Mouse (Mus musculus): ENCODE results near the gene Col4a5. TPM values are rescaled to one million over a fixed set of nuclear protein-coding genes. Genes with fewer than 3 reads are reported as not detected.

Gene Col4a5
- total and polyA plus RNA-seq, 2 experiments from 2014 or later, result 4.6 to 26.4 TPM

- no peak for TF ChIP-seq CTCF (IDR thresholded peaks at IDR 0.05; ENCODE audit: low read depth)
- WGBS, result 68% methylated on average over 4 of the region's 4 CpGs
- no peak for DNase-seq
Measured at GRCm38 (mm10) chrX:141494545-141494944, 19.4 kb downstream of the Col4a5 start.

GRCm38 (mm10) chrX:141503125-141503524 lies 27.9 kb downstream of the Col4a5 start:
- H3K9ac ChIP-seq, result no peak overlapping the region
- no peak overlapping the region for H3K27ac ChIP-seq (ENCODE audit: low read depth, low read length)
- H3K27me3 ChIP-seq (ENCODE audit: insufficient read depth, low read length), result no peaks in the 10 kb centered on the region
- WGBS, result 73% methylated on average over 1 of the region's 1 CpGs
- no peak for TF ChIP-seq CTCF (IDR thresholded peaks at IDR 0.05; ENCODE audit: low read depth)
- DNase-seq, result no peak
- no peaks in the 10 kb centered on the region for H3K36me3 ChIP-seq (ENCODE audit: insufficient read depth)
- no peaks in the 10 kb centered on the region for H3K4me1 ChIP-seq (ENCODE audit: insufficient read depth)
- no peak overlapping the region for H3K4me2 ChIP-seq (ENCODE audit: low read depth)
- no peak for ATAC-seq
- no peak overlapping the region for H3K4me3 ChIP-seq (ENCODE audit: low read depth, low read length)
- H3K9me3 ChIP-seq (ENCODE audit: low read length), result no peaks in the 10 kb centered on the region

More at GRCm38 (mm10) chrX:141494545-141494944, 19.4 kb downstream of the Col4a5 start:
- Histone ChIP-seq H3K4me1 (ENCODE audit: insufficient read depth) (no peaks in the 10 kb centered on the region), H3K36me3 (ENCODE audit: insufficient read depth) (no peaks in the 10 kb centered on the region), H3K9me3 (ENCODE audit: low read length) (no peaks in the 10 kb centered on the region), H3K27ac (ENCODE audit: low read depth, low read length) (no peak overlapping the region), H3K27me3 (ENCODE audit: insufficient read depth, low read length) (no peaks in the 10 kb centered on the region), H3K4me3 (ENCODE audit: low read depth, low read length) (no peak overlapping the region), H3K4me2 (ENCODE audit: low read depth) (no peak overlapping the region), H3K9ac (no peak overlapping the region)
- no peak for ATAC-seq

- H3K4me3 ChIP-seq (ENCODE audit: low read depth, low read length), result no peak overlapping the region
- no peak for TF ChIP-seq CTCF (IDR thresholded peaks at IDR 0.05; ENCODE audit: low read depth)
Measured at GRCm38 (mm10) chrX:141533447-141533846, 58.3 kb downstream of the Col4a5 start.

GRCm38 (mm10) chrX:141547471-141547870 lies 72.3 kb downstream of the Col4a5 start:
- DNase-seq, result no peak
- Histone ChIP-seq H3K4me2 (ENCODE audit: low read depth) (no peak overlapping the region), H3K27ac (ENCODE audit: low read depth, low read length) (no peak overlapping the region), H3K9ac (no peak overlapping the region), H3K36me3 (ENCODE audit: insufficient read depth) (no peaks in the 10 kb centered on the region), H3K4me1 (ENCODE audit: insufficient read depth) (no peaks in the 10 kb centered on the region), H3K27me3 (ENCODE audit: insufficient read depth, low read length) (no peaks in the 10 kb centered on the region), H3K4me3 (ENCODE audit: low read depth, low read length) (no peak overlapping the region), H3K9me3 (ENCODE audit: low read length) (no peaks in the 10 kb centered on the region)
- TF ChIP-seq CTCF (IDR thresholded peaks at IDR 0.05; ENCODE audit: low read depth), result no peak
- ATAC-seq, result no peak
- 81% methylated on average over 2 of the region's 2 CpGs for WGBS

More at GRCm38 (mm10) chrX:141533447-141533846, 58.3 kb downstream of the Col4a5 start:
- no peak overlapping the region for H3K9ac ChIP-seq
- DNase-seq (no peak), ATAC-seq (no peak)
- no peaks in the 10 kb centered on the region for H3K27me3 ChIP-seq (ENCODE audit: insufficient read depth, low read length)
- H3K27ac ChIP-seq (ENCODE audit: low read depth, low read length), result no peak overlapping the region
- no peaks in the 10 kb centered on the region for H3K9me3 ChIP-seq (ENCODE audit: low read length)
- no peaks in the 10 kb centered on the region for H3K4me1 ChIP-seq (ENCODE audit: insufficient read depth)
- H3K36me3 ChIP-seq (ENCODE audit: insufficient read depth), result no peaks in the 10 kb centered on the region
- H3K4me2 ChIP-seq (ENCODE audit: low read depth), result no peak overlapping the region

- no peaks in the 10 kb centered on the region for H3K27me3 ChIP-seq (ENCODE audit: insufficient read depth, low read length)
- H3K27ac ChIP-seq (ENCODE audit: low read depth, low read length), result no peak overlapping the region
- H3K36me3 ChIP-seq (ENCODE audit: insufficient read depth), result no peaks in the 10 kb centered on the region
- H3K4me2 ChIP-seq (ENCODE audit: low read depth), result no peak overlapping the region
- H3K4me1 ChIP-seq (ENCODE audit: insufficient read depth), result no peaks in the 10 kb centered on the region
- no peak overlapping the region for H3K4me3 ChIP-seq (ENCODE audit: low read depth, low read length)
- H3K9me3 ChIP-seq (ENCODE audit: low read length), result no peaks in the 10 kb centered on the region
- no peak overlapping the region for H3K9ac ChIP-seq
- DNase-seq, result peak; percentile 30
- WGBS, result 29% methylated on average over 3 of the region's 3 CpGs
- peak; percentile 57 for TF ChIP-seq CTCF (IDR thresholded peaks at IDR 0.05; ENCODE audit: low read depth)
- no peak for ATAC-seq
Measured at GRCm38 (mm10) chrX:141590242-141590641, 115.1 kb downstream of the Col4a5 start.

GRCm38 (mm10) chrX:141721725-141722124 lies 246.5 kb downstream of the Col4a5 start:
- no peak for DNase-seq
- Histone ChIP-seq H3K9me3 (ENCODE audit: low read length) (no peaks in the 10 kb centered on the region), H3K27ac (ENCODE audit: low read depth, low read length) (no peak overlapping the region), H3K36me3 (ENCODE audit: insufficient read depth) (no peaks in the 10 kb centered on the region), H3K4me1 (ENCODE audit: insufficient read depth) (no peaks in the 10 kb centered on the region), H3K4me3 (ENCODE audit: low read depth, low read length) (peak overlapping the region; percentile 30), H3K27me3 (ENCODE audit: insufficient read depth, low read length) (peaks cover 41% of the 10 kb centered on the region), H3K4me2 (ENCODE audit: low read depth) (peak overlapping the region; percentile 53), H3K9ac (no peak overlapping the region)
- TF ChIP-seq CTCF (IDR thresholded peaks at IDR 0.05; ENCODE audit: low read depth), result no peak
- WGBS, result 29% methylated on average over 33 of the region's 33 CpGs
- ATAC-seq, result no peak

GRCm38 (mm10) chrX:141723936-141724335 lies 248.8 kb downstream of the Col4a5 start:
- no peak overlapping the region for H3K9ac ChIP-seq
- peaks cover 44% of the 10 kb centered on the region for H3K27me3 ChIP-seq (ENCODE audit: insufficient read depth, low read length)
- H3K36me3 ChIP-seq (ENCODE audit: insufficient read depth), result no peaks in the 10 kb centered on the region
- H3K27ac ChIP-seq (ENCODE audit: low read depth, low read length), result no peak overlapping the region
- no peaks in the 10 kb centered on the region for H3K4me1 ChIP-seq (ENCODE audit: insufficient read depth)
- peak overlapping the region; percentile 34 for H3K4me3 ChIP-seq (ENCODE audit: low read depth, low read length)
- ATAC-seq (peak; percentile 32; the same call in 1 of the 2 replicates), DNase-seq (peak; percentile 16)
- 30% methylated on average over 16 of the region's 16 CpGs for WGBS
- peak; percentile 24 for TF ChIP-seq CTCF (IDR thresholded peaks at IDR 0.05; ENCODE audit: low read depth)
- H3K4me2 ChIP-seq (ENCODE audit: low read depth), result peak overlapping the region; percentile 53
- H3K9me3 ChIP-seq (ENCODE audit: low read length), result no peaks in the 10 kb centered on the region
